Mouse (Mus musculus) bone marrow macrophage, adult 2 months (primary cell): ENCODE measurements around the gene Ahnak. TPM values are rescaled to one million over a fixed set of nuclear protein-coding genes. Genes with fewer than 3 reads are reported as not detected.

ENCODE experiments used
- H3K27ac ChIP-seq: 2 replicates; pipeline ENCODE4 v1.5.1; 2012; ENCODE audit warnings: low read depth, low read length; ENCODE audit not compliant: insufficient read depth
- H3K4me1 ChIP-seq: 2 replicates; pipeline ENCODE4 v1.6.1; 2012; ENCODE audit warnings: low read length; ENCODE audit not compliant: control insufficient read depth, insufficient read depth
- H3K4me3 ChIP-seq: 2 replicates; pipeline ENCODE4 v1.5.1; 2012; ENCODE audit warnings: mild to moderate bottlenecking, low read length, moderate library complexity; ENCODE audit not compliant: insufficient read depth
- CTCF ChIP-seq: IDR thresholded peaks from 2 replicates; pipeline ENCODE4 v1.5.1; 2012; ENCODE audit warnings: low read depth, mild to moderate bottlenecking, low read length, moderate library complexity
- POLR2A ChIP-seq: IDR thresholded peaks from 2 replicates; pipeline ENCODE4 v1.6.1; 2012; ENCODE audit warnings: mild to moderate bottlenecking, low read depth, low read length, borderline replicate concordance
- polyA plus RNA-seq: library from polyadenylated mRNA; stranded (reverse); fragments of >200 nt; gene quantifications from 2 replicates; pipeline ENCODE4 v1.2.4, GENCODE M21; 2012; ENCODE audit not compliant: missing spikeins, insufficient read depth, insufficient read length

The Ahnak gene
- polyA plus RNA-seq, 1 experiment: 513 TPM

DNA sequence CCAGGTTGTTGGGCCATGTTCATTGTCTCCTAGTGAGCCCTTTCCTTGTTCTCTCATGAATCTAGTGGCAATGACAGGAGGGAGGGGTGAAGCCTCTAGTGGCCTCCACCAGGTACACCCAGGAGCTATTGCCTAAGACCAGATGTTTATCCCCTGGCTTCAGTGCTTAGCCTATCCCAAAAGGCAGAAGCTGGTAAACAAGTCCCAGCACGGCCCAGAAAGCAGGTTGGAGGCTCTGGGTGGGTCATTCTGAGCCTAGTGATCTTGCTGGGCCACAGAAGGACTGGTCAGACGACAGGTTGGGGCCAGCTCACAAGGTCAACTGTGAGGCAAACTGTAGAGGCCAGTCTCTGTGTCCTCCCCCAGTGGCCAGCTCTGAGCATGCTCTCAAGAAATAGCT is 101.6 kb downstream of the Ahnak start:
- Histone ChIP-seq H3K4me1 (peaks cover 5% of the 10 kb centered on the region), H3K4me3 (no peak overlapping the region), H3K27ac (no peak overlapping the region)
- TF ChIP-seq POLR2A (no peak), CTCF (no peak)

DNA sequence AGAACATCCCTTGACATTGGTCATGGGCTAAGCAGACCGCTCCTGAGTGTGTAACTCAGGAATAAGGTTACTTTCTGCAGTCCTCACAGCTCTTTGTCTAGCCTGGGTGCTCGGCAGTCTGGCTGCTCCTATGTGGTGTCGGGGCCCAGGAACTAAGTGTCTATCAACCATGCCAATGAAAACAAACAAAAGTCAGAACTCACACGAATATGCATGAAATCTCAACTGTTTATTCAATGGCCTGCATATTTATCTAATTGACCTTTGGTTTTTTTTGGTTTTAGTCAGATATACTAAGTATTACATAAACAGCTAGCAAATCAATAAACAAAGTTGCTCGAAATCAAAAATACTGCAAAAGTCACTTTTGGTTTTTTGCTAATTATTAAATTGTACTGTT is 106.0 kb downstream of the Ahnak start:
- Histone ChIP-seq H3K27ac (no peak overlapping the region), H3K4me1 (peaks cover 4% of the 10 kb centered on the region), H3K4me3 (no peak overlapping the region)
- TF ChIP-seq POLR2A (no peak), CTCF (no peak)

DNA sequence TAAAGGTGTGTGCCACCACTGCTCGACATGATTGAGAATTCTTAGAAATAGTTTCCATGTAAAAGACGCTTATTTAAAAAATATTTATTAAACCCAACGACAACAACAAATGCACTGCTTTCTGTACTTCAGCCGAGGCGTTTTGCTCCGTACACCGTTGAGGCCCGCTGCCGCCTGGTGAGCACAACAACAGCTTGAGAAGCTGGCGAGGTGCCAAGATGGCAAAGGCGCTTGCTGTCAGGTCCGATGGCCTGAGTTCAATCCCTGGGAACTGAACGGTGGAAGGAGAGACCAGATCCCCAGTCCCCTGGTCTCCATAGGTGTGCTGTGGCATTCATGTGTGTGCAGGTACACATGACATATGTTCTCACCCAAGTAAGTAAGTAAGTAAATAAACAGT is 108.4 kb downstream of the Ahnak start:
- Histone ChIP-seq H3K27ac (no peak overlapping the region), H3K4me3 (no peak overlapping the region), H3K4me1 (peaks cover 3% of the 10 kb centered on the region)
- TF ChIP-seq CTCF: no peak
- TF ChIP-seq POLR2A: no peak

DNA sequence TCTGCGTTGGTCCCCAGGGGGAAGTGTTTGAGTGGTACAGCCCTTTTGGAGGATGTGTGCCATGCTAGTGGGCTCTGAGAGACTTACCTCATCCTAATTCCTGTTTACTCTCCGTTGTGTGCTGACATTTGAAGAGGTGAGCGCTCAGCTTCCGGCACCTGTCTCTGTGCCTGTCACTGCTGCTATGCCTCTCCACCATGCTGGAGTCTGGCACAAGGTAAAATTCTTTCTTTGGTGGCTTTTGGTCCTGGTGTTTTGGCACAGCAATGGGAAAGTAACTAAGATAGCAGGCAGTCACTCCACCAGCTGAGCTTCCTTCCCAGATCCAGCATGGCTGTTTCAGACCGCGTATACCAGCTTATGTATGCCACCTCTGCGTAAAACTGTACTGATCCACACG is 110.7 kb downstream of the Ahnak start:
- Histone ChIP-seq H3K27ac (no peak overlapping the region), H3K4me1 (peaks cover 3% of the 10 kb centered on the region), H3K4me3 (no peak overlapping the region)
- no peak for TF ChIP-seq CTCF
- TF ChIP-seq POLR2A: no peak

DNA sequence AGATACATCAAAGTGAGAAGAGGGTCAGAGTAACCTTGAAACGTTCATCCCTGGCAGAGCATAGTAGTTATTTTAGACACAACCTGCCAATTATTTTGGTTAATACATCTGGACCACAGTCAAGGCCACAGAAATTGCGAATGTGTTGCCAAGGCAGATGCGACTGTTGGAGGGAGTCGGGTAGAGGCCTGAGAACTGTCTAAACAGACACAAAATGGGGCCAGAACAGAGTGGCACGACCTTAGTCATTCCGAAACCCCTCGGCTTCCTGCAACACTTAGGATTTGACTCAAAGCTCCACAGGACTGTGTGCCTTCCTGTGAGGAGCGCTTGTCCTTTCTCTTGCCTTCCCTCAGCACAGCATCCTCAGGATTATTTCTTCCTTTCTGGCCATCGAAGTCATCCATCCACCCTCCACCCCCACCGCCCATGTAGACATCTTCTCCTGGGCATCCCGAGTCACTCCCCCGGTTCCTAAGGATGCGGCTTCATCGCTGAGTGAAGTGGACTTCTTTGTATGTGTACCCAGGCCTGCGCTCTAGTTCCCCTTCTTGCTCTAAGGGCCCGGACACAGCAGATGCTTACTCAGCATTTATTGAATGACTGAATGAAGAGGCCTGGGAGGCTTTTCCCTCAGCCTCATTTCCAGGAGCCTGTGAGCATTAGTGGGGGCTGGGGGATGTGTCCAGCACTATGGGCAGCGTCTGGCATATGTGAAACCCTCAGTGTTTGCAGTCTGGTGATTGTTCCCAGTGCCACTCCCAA is 111.4 kb downstream of the Ahnak start:
- Histone ChIP-seq H3K27ac (no peak overlapping the region), H3K4me3 (no peak overlapping the region), H3K4me1 (peaks cover 3% of the 10 kb centered on the region)
- TF ChIP-seq CTCF: no peak
- no peak for TF ChIP-seq POLR2A

DNA sequence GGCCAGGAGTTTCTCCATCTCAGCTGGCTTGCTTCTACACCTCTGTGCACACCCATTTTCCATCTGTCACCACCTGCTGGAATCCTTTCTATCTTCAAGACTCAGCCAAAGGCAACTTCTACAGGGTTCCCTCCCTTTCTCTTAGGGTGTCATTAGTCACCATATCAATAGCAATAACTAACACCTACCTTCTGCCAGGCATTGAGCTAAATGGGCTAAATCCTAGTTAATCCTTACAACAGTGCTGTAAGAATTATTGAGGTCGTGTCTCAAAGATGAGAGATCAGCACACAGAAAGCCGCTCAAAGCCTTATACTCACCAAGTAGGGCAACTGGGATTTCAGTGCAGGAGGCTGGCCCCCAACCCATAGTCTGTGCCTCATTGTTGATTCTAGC is 112.0 kb downstream of the Ahnak start:
- H3K27ac ChIP-seq: no peak overlapping the region

DNA sequence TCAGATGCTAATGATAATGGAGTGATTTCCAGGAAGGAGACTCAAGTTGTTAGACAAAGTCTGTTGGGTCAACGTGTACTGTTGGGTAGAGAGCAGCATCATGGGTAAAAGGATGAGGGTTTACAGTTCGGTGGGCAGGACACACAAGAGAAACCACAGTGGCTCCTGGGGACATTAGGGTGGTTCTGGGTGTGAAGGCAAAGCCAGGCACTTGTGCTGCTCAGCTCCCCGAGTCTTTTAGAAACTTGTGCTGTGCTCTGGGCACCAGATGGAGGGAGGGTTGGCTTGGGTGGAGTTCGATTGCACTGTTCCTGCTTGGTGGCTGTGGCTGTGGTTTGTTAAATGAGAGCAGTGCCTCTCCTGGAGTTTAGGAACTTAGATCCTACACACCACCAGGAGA is 114.9 kb downstream of the Ahnak start:
- Histone ChIP-seq H3K27ac (no peak overlapping the region), H3K4me1 (peaks cover 3% of the 10 kb centered on the region), H3K4me3 (no peak overlapping the region)
- TF ChIP-seq CTCF (no peak), POLR2A (no peak)

More for the DNA sequence above, 112.0 kb downstream of the Ahnak start:
- Histone ChIP-seq H3K4me3 (no peak overlapping the region), H3K4me1 (peaks cover 3% of the 10 kb centered on the region)
- no peak for TF ChIP-seq CTCF
- no peak for TF ChIP-seq POLR2A

DNA sequence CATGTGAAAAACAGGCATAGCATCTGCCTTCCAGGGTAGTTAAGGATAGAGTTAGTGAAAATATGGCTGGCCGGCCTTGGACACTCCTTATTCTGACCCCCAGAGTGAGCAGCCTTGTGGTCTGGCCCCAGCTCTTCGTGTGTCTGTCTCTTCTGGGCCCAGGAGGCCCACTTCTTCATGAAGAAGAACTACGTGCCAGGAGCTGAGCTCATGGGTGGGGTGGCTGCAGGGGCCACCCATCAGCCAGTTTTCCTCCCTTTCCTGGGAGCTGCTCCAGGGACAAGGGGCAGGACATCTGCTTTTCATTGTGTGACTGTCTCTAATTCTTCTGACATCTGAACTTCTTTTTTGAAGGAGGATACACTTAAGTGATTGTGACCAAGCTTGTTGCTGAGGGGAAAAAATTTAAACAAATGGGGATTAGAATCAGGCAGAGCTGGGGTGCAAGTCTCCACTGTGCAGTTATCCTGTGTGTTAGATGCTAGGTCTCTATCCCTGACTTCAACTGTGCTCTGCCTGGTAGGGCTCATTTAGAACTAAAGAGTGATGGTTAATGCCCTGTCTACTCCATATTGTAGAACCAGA is 116.1 kb downstream of the Ahnak start:
- no peak overlapping the region for H3K27ac ChIP-seq
- TF ChIP-seq POLR2A: no peak
- no peak for TF ChIP-seq CTCF

DNA sequence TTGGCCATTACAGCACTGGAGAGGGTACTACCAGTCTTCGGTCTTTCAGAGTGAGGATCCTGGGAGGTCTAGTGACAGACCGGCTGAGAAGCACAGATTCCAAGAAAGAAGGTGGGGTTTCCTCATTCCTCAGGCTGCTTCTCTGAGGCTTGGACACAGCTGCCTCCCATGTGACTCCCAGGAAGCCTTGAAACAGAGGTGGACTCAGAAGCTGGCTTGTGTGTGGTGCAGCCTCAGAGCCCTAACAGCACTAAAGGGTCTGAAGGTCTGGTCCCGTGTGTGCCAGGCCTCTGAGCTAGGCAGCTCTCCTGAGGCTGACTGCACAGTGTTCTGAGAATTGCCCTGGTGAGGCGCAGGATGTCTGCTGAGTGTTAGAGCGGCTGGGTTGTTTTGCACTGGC is 117.0 kb downstream of the Ahnak start:
- Histone ChIP-seq H3K27ac (no peak overlapping the region), H3K4me3 (no peak overlapping the region), H3K4me1 (peaks cover 5% of the 10 kb centered on the region)
- no peak for TF ChIP-seq POLR2A
- TF ChIP-seq CTCF: no peak

More for the DNA sequence above, 116.1 kb downstream of the Ahnak start:
- Histone ChIP-seq H3K4me3 (no peak overlapping the region), H3K4me1 (peaks cover 8% of the 10 kb centered on the region)

DNA sequence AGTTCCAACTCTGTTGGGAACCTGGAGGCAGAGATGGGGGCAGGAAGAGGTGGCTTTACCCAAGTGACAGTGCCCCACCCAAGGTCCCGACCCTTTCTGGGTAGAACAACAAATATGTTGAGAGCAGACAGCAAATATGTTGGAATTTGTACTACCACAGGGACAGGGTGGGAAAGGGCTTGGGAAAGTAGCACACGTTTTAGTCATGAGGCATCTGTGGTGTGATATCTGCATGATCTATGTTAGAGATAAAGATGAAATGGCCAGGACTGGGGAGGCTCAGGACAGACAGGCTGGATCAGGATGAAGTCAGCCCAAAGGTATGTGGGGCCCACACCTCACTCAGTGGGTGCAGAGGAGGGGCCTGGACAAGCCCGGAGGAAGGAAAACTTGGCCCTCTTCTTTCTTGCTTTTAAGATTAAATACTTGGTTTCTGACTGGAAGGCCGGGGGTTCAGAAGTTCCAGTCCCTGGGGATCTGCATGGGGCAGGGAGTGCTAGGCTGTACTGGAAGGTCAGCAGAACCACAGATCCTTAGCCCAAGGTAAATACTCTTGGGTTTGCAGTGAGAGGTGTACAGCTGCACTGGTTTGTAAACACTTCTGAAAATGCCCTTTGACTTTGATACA is 117.8 kb downstream of the Ahnak start:
- H3K27ac ChIP-seq: no peak overlapping the region
- H3K4me1 ChIP-seq: peaks cover 5% of the 10 kb centered on the region
- H3K4me3 ChIP-seq: no peak overlapping the region
- TF ChIP-seq CTCF (no peak), POLR2A (no peak)

DNA sequence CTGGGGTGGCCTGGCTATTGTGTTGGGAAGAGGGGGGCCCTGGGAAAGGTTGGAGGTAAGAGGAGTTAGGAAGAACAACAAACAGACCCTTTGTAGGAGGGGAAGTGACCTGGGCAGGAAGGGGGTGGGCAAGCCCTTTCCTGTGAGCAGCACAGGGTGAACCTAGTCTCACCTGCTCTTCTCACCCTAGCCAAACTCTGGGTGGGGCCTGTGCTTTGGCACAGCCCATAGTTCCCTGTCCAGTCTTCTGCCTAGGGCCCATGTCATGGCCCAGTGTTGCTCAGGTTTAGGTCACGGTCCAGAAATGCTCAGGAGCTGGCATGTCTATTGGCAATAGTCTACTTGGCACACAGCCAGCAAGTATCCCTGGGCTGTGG is 118.3 kb downstream of the Ahnak start:
- Histone ChIP-seq H3K27ac (no peak overlapping the region), H3K4me1 (peaks cover 5% of the 10 kb centered on the region), H3K4me3 (no peak overlapping the region)
- no peak for TF ChIP-seq POLR2A
- TF ChIP-seq CTCF: no peak
